Mouse (Mus musculus) liver, postnatal 0 days (tissue): ENCODE results near the gene Flad1. TPM values are rescaled to one million over a fixed set of nuclear protein-coding genes. Genes with fewer than 3 reads are reported as not detected.
A peak's percentile ranks its signal among the peaks of the same experiment; 100 is the strongest.

ENCODE experiments used
- ATAC-seq: fragments of 200-750 bp; cut with Nextera tagmentation; 2 replicates; pipeline ENCODE4 v1.8.0; 2017; ENCODE audit warnings: mild to moderate bottlenecking, moderate library complexity
- DNase-seq: peaks from one replicate; pipeline ENCODE4 v3.0.0-alpha.2; 2016
- H3K27ac ChIP-seq: fragments of 300-500 bp; sonication (generic); 2 replicates; pipeline ENCODE4 v1.5.1; 2014; ENCODE audit warnings: antibody characterized with exemption, moderate library complexity, mild to moderate bottlenecking, low read depth
- H3K27me3 ChIP-seq: fragments of 300-500 bp; sonication (generic); 2 replicates; pipeline ENCODE4 v1.6.1; 2014; ENCODE audit warnings: low read length, control low read depth, mixed read lengths; ENCODE audit not compliant: insufficient read depth
- H3K36me3 ChIP-seq: fragments of 300-500 bp; sonication (generic); replicated peaks from 2 replicates; pipeline ENCODE4 v1.6.1; 2014; ENCODE audit warnings: mild to moderate bottlenecking, control low read depth, low read length, moderate library complexity, mixed read lengths; ENCODE audit not compliant: insufficient read depth
- H3K4me1 ChIP-seq: fragments of 300-500 bp; sonication (generic); 2 replicates; pipeline ENCODE4 v1.6.1; 2014; ENCODE audit warnings: antibody characterized with exemption, mild to moderate bottlenecking, control low read depth; ENCODE audit not compliant: insufficient read depth
- H3K4me2 ChIP-seq: fragments of 300-500 bp; sonication (generic); 2 replicates; pipeline ENCODE4 v1.6.1; 2014; ENCODE audit warnings: low read depth, mild to moderate bottlenecking, low read length, moderate library complexity, mixed read lengths
- H3K4me3 ChIP-seq: fragments of 300-500 bp; sonication (generic); 2 replicates; pipeline ENCODE4 v1.5.1; 2014; ENCODE audit warnings: low read depth, low read length
- H3K9ac ChIP-seq: fragments of 300-500 bp; sonication (generic); replicated peaks from 2 replicates; pipeline ENCODE4 v1.6.1; 2014; ENCODE audit warnings: mild to moderate bottlenecking, moderate library complexity
- H3K9me3 ChIP-seq: fragments of 300-500 bp; sonication (generic); 2 replicates; pipeline ENCODE4 v1.6.1; 2016; ENCODE audit warnings: mild to moderate bottlenecking, control low read depth, low read length, mixed read lengths
- CTCF ChIP-seq: sonication (generic); IDR thresholded peaks from 2 replicates; pipeline ENCODE4 v1.5.1; 2016; ENCODE audit warnings: antibody characterized with exemption, low read depth
- EP300 ChIP-seq: IDR thresholded peaks from 2 replicates; pipeline ENCODE4 v1.6.1; 2016; ENCODE audit warnings: antibody characterized with exemption, low read depth, mild to moderate bottlenecking
- WGBS: fragments of 180-500 bp; shearing (Covaris S2); extraction: QIAGEN DNeasy Blood & Tissue Kit; methylation state at CpG from one replicate; pipeline ENCODE4 v1.1.7; 2014; ENCODE audit not compliant: insufficient replicate concordance; 5-methylcytosine and 5-hydroxymethylcytosine counted together
- polyA plus RNA-seq: library from polyadenylated mRNA; unstranded; fragments of >200 nt; fragmentation: Nextera tagmentation; extraction: Ambion mirVana; gene quantifications from 2 replicates; pipeline ENCODE4 v1.2.1, GENCODE M21; 2015

The Flad1 gene
- polyA plus RNA-seq, 1 experiment from 2014 or later: 18.8 TPM

DNA sequence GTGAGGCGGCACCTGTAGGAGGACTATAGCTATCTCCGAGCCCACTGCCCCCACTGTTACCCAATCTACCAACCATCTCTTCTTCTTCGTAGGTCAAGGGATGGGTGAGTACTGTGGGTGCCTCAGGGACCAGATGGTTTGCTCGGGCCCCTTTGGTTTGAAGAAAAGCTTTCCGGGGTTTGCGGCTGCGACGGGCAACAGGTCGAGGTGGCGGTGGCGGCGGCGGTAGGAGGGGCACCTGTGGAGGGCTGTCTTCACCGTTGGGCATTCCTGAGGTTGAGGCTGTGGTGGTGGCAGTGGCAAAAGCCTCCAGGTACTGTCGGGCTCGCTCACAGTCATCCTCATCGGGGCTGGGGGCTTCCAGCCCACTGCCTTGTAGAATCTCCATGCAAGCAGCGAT lies 31.0 kb downstream of the Flad1 start:
- ATAC-seq: no peak
- Histone ChIP-seq H3K36me3 (peaks cover 23% of the 10 kb centered on the region), H3K4me2 (no peak overlapping the region), H3K9me3 (no peaks in the 10 kb centered on the region), H3K4me1 (peaks cover 16% of the 10 kb centered on the region), H3K27ac (no peak overlapping the region), H3K4me3 (no peak overlapping the region), H3K9ac (no peak overlapping the region), H3K27me3 (no peaks in the 10 kb centered on the region)
- TF ChIP-seq CTCF (no peak), EP300 (no peak)
- WGBS: 89% methylated on average over 18 of the region's 18 CpGs
- DNase-seq: no peak

DNA sequence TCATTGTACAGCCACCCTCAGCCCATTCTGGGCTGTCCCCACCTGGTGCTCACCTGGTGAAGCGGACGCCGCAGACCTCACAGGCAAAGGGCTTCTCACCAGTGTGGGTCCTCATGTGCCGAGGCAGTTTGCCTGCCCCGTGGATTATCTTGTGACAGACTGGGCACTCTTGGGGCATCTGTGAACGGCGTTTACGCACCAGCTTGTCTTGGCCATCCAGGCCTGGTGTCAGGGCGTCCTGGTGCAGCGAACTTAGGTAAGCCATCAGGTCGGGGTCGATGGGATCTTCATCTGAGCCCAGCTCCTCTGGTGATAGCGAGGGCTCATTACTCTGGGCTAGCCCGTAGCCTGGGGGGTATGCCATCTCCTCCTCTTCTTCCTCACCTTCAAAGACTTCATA lies 31.4 kb downstream of the Flad1 start:
- H3K9ac ChIP-seq: no peak overlapping the region
- peaks cover 20% of the 10 kb centered on the region for H3K36me3 ChIP-seq
- no peak for DNase-seq
- H3K4me3 ChIP-seq: no peak overlapping the region
- peaks cover 13% of the 10 kb centered on the region for H3K4me1 ChIP-seq
- WGBS: 86% methylated on average over 14 of the region's 14 CpGs
- no peak overlapping the region for H3K27ac ChIP-seq
- no peaks in the 10 kb centered on the region for H3K9me3 ChIP-seq
- no peaks in the 10 kb centered on the region for H3K27me3 ChIP-seq
- TF ChIP-seq EP300 (no peak), CTCF (no peak)
- no peak for ATAC-seq
- no peak overlapping the region for H3K4me2 ChIP-seq

- Histone ChIP-seq H3K4me3 (no peak overlapping the region), H3K9me3 (no peaks in the 10 kb centered on the region), H3K27me3 (no peaks in the 10 kb centered on the region), H3K36me3 (peaks cover 18% of the 10 kb centered on the region), H3K9ac (no peak overlapping the region), H3K4me2 (no peak overlapping the region), H3K4me1 (peaks cover 10% of the 10 kb centered on the region), H3K27ac (no peak overlapping the region)
- 73% methylated on average over 31 of the region's 31 CpGs for WGBS
- DNase-seq: no peak
- ATAC-seq: no peak
- TF ChIP-seq CTCF: no peak
- no peak for TF ChIP-seq EP300
These were observed 32.1 kb downstream of the Flad1 start for GRCm38 (mm10) chr3:89379388-89380131.

DNA sequence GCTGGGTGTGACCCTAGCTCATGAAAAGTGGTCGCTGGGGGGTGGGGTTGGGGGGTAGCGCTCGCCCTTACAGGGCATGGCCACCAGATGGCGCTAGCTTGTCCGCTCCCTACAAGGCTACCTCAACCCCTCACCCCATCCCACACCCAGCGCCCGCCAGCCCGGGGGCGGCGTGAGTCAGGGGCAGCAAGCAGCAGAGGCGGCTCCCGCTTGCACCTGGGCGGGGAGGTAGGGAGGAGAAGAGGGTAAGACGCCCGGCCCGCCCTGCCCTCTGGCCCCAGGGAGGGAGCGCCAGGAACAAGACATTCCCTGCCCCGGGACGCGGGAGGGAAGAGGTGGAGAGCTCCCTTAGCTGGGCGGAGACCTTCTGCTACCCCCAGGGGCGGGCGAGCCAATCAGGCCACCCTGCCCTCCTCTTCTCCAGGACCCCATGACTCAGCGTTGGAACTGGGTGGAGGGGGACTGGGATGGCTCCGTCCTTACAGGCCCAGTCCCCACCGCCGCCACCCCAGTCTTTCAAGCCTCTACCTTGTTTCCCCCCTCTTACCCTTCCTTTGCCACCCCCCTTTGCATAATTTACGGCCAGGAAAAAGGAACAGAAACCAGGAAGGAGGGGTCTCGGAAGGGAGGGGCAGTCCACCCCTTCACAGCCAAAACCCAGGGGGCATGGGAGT lies 33.1 kb downstream of the Flad1 start:
- H3K27ac ChIP-seq: no peak overlapping the region
- TF ChIP-seq CTCF (peak; percentile 92), EP300 (no peak)
- 9% methylated on average over 26 of the region's 29 CpGs for WGBS

DNA sequence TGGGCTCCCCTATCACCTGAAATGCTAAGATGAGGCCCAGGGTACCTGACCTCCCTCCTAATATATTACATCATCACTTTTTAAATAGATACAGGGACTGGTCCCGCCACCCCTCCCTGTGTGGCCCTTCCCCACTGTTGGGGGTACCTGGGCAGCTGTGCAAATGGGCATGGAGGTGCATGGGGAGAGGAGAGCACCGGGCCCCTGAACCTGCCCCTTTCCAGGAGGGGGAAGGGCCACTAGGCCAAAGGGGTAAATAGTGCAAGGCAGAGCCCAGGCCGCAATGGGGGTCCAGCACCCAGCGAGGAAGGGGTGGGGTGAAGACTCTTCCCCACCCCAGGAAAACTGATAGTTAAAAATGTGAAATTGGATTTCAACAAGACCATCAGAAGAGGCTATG lies 33.8 kb downstream of the Flad1 start:
- Histone ChIP-seq H3K9me3 (no peaks in the 10 kb centered on the region), H3K36me3 (peaks cover 18% of the 10 kb centered on the region), H3K9ac (no peak overlapping the region), H3K4me1 (peaks cover 16% of the 10 kb centered on the region), H3K27ac (no peak overlapping the region), H3K27me3 (no peaks in the 10 kb centered on the region), H3K4me3 (no peak overlapping the region), H3K4me2 (peak overlapping the region; percentile 74; the same call in 1 of the 2 replicates)
- TF ChIP-seq CTCF (no peak), EP300 (no peak)
- 78% methylated on average over 4 of the region's 4 CpGs for WGBS
- no peak for DNase-seq
- no peak for ATAC-seq

More for the DNA sequence above, 33.1 kb downstream of the Flad1 start:
- Histone ChIP-seq H3K9me3 (no peaks in the 10 kb centered on the region), H3K36me3 (peaks cover 18% of the 10 kb centered on the region), H3K4me3 (peak overlapping the region; percentile 48), H3K9ac (peak overlapping the region; percentile 47), H3K27me3 (no peaks in the 10 kb centered on the region), H3K4me1 (peaks cover 16% of the 10 kb centered on the region), H3K4me2 (peak overlapping the region; percentile 74)
- peak; percentile 80 for DNase-seq
- peak; percentile 78 for ATAC-seq

DNA sequence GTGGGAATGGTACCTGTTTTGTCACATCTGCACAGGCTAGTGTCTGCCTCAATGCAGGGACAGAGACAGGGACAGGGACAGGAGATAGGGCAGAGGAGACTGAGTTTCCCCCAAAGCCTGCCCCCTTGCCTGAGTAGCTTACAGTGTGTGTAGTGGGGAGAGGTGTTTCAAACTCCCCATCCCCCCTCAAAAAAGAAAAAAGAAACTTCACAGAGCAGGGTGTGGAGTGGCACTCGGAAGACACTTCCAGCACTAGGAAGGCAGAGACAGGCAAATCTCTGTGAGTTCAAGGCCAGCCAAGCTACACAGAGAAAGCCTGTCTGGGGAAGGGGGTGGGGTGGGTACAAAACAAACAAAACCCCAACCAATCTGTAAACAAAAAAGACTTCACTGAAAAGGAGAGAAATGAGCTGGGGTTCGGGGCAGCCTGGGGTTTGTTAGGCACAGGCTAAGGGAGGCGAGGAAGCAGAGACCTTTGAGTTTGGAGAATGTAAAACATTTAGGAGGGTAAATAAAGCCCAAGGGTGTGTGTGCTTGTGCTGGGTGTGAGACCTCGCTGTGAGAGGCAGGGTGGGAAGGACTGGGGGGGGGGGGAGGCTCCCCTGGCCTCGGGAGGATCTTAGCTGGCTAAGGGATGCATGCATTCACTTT lies 38.0 kb downstream of the Flad1 start:
- Histone ChIP-seq H3K4me3 (no peak overlapping the region), H3K9me3 (no peaks in the 10 kb centered on the region), H3K9ac (no peak overlapping the region), H3K4me2 (no peak overlapping the region), H3K27ac (no peak overlapping the region), H3K4me1 (peaks cover 10% of the 10 kb centered on the region), H3K27me3 (no peaks in the 10 kb centered on the region), H3K36me3 (peaks cover 5% of the 10 kb centered on the region)
- no peak for ATAC-seq
- WGBS: 34% methylated on average over 5 of the region's 5 CpGs
- TF ChIP-seq CTCF: no peak
- no peak for TF ChIP-seq EP300
- no peak for DNase-seq
